Mouse (Mus musculus) liver, embryonic 11.5 days (tissue): ENCODE data around the gene St7. TPM values are rescaled to one million over a fixed set of nuclear protein-coding genes. Genes with fewer than 3 reads are reported as not detected.

Experiments
- ATAC-seq: fragments of 200-750 bp; cut with Nextera tagmentation; replicated peaks from 2 replicates; pipeline ENCODE4 v1.8.0; 2017; ENCODE audit warnings: moderate number of reproducible peaks, mild to moderate bottlenecking, moderate TSS enrichment, moderate library complexity; ENCODE audit not compliant: low FRiP score
- DNase-seq: peaks from one replicate; pipeline ENCODE4 v3.0.0-alpha.2; 2017; ENCODE audit warnings: low spot score
- H3K27ac ChIP-seq: fragments of 300-500 bp; sonication (generic); 2 replicates; pipeline ENCODE4 v1.5.1; 2014; ENCODE audit warnings: mild to moderate bottlenecking, low read depth, low read length, control low read depth
- H3K27me3 ChIP-seq: fragments of 300-500 bp; sonication (generic); replicated peaks from 2 replicates; pipeline ENCODE4 v1.6.1; 2014; ENCODE audit warnings: low read length, mixed read lengths; ENCODE audit not compliant: control insufficient read depth, insufficient read depth
- H3K36me3 ChIP-seq: fragments of 300-500 bp; sonication (generic); 2 replicates; pipeline ENCODE4 v1.6.1; 2014; ENCODE audit warnings: mild to moderate bottlenecking, low read length, moderate library complexity, mixed read lengths; ENCODE audit not compliant: control insufficient read depth, insufficient read depth
- H3K4me1 ChIP-seq: fragments of 300-500 bp; sonication (generic); replicated peaks from 2 replicates; pipeline ENCODE4 v1.6.1; 2014; ENCODE audit warnings: low read length, mixed read lengths; ENCODE audit not compliant: control insufficient read depth, insufficient read depth
- H3K4me2 ChIP-seq: fragments of 300-500 bp; sonication (generic); 2 replicates; pipeline ENCODE4 v1.6.1; 2014; ENCODE audit warnings: mild to moderate bottlenecking, control low read depth, moderate library complexity
- H3K4me3 ChIP-seq: fragments of 300-500 bp; sonication (generic); 2 replicates; pipeline ENCODE4 v1.5.1; 2014; ENCODE audit warnings: low read depth, low read length, control low read depth
- H3K9ac ChIP-seq: fragments of 300-500 bp; sonication (generic); 2 replicates; pipeline ENCODE4 v1.6.1; 2014; ENCODE audit warnings: low read depth, low read length, control low read depth
- H3K9me3 ChIP-seq: fragments of 300-500 bp; sonication (generic); 2 replicates; pipeline ENCODE4 v1.6.1; 2016; ENCODE audit warnings: low read length, inconsistent platforms, mixed read lengths; ENCODE audit not compliant: control insufficient read depth
- WGBS: fragments of 180-500 bp; shearing (Covaris S2); extraction: QIAGEN DNeasy Blood & Tissue Kit; methylation state at CpG from one replicate; pipeline ENCODE4 v1.1.7; 2014; 5-methylcytosine and 5-hydroxymethylcytosine counted together
- polyA plus RNA-seq: library from polyadenylated mRNA; unstranded; fragments of >200 nt; fragmentation: Nextera tagmentation; extraction: Ambion mirVana; gene quantifications from 2 replicates; pipeline ENCODE4 v1.2.1, GENCODE M21; 2014

The St7 gene
- polyA plus RNA-seq, 1 experiment from 2014 or later, result 18.6 TPM

- DNase-seq, result no peak
- H3K9me3 ChIP-seq, result no peaks in the 10 kb centered on the region
- peaks cover 17% of the 10 kb centered on the region for H3K4me1 ChIP-seq
- no peak overlapping the region for H3K4me2 ChIP-seq
- 80% methylated on average over 4 of the region's 4 CpGs for WGBS
- no peak overlapping the region for H3K27ac ChIP-seq
- H3K27me3 ChIP-seq, result no peaks in the 10 kb centered on the region
- no peaks in the 10 kb centered on the region for H3K36me3 ChIP-seq
- no peak overlapping the region for H3K9ac ChIP-seq
- no peak for ATAC-seq
- no peak overlapping the region for H3K4me3 ChIP-seq
Observed at GRCm38 (mm10) chr6:17758568-17758967, 65.8 kb downstream of the St7 start.

GRCm38 (mm10) chr6:17763963-17764659 lies 71.4 kb downstream of the St7 start:
- Histone ChIP-seq H3K27ac (peak overlapping the region; percentile 56; the same call in 1 of the 2 replicates), H3K4me3 (no peak overlapping the region), H3K4me1 (peaks cover 27% of the 10 kb centered on the region), H3K4me2 (peak overlapping the region; percentile 49), H3K9me3 (no peaks in the 10 kb centered on the region), H3K36me3 (no peaks in the 10 kb centered on the region), H3K9ac (no peak overlapping the region), H3K27me3 (no peaks in the 10 kb centered on the region)
- 52% methylated on average over 9 of the region's 9 CpGs for WGBS
- peak; percentile 69 for ATAC-seq
- DNase-seq, result no peak

- ATAC-seq (no peak), DNase-seq (no peak)
- H3K27me3 ChIP-seq, result no peaks in the 10 kb centered on the region
- no peak overlapping the region for H3K27ac ChIP-seq
- no peak overlapping the region for H3K4me3 ChIP-seq
- H3K4me1 ChIP-seq, result peaks cover 27% of the 10 kb centered on the region
- WGBS, result 81% methylated on average over 2 of the region's 2 CpGs
- H3K9me3 ChIP-seq, result no peaks in the 10 kb centered on the region
- H3K36me3 ChIP-seq, result no peaks in the 10 kb centered on the region
- no peak overlapping the region for H3K4me2 ChIP-seq
- no peak overlapping the region for H3K9ac ChIP-seq
Observed at GRCm38 (mm10) chr6:17764660-17764998, 71.9 kb downstream of the St7 start.

GRCm38 (mm10) chr6:17769972-17770644 lies 77.4 kb downstream of the St7 start:
- Histone ChIP-seq H3K27me3 (no peaks in the 10 kb centered on the region), H3K4me1 (peaks cover 10% of the 10 kb centered on the region), H3K27ac (peak overlapping the region; percentile 48), H3K4me2 (no peak overlapping the region; the same call in 1 of the 2 replicates), H3K4me3 (no peak overlapping the region), H3K9ac (0 out of 2 replicates have a peak overlapping the region, but pooled peaks have one; percentile 21), H3K36me3 (no peaks in the 10 kb centered on the region), H3K9me3 (no peaks in the 10 kb centered on the region)
- WGBS, result 77% methylated on average over 9 of the region's 9 CpGs
- DNase-seq, result no peak
- ATAC-seq, result no peak

GRCm38 (mm10) chr6:17770645-17771345 lies 78.1 kb downstream of the St7 start:
- no peak for DNase-seq
- peak overlapping the region; percentile 48 for H3K27ac ChIP-seq
- no peak; the same call in 1 of the 2 replicates for ATAC-seq
- H3K4me3 ChIP-seq, result no peak overlapping the region
- WGBS, result 43% methylated on average over 8 of the region's 8 CpGs
- H3K9me3 ChIP-seq, result no peaks in the 10 kb centered on the region
- H3K4me2 ChIP-seq, result no peak overlapping the region
- H3K4me1 ChIP-seq, result peaks cover 10% of the 10 kb centered on the region
- H3K9ac ChIP-seq, result 0 out of 2 replicates have a peak overlapping the region, but pooled peaks have one; percentile 21
- H3K36me3 ChIP-seq, result no peaks in the 10 kb centered on the region
- H3K27me3 ChIP-seq, result no peaks in the 10 kb centered on the region

- Histone ChIP-seq H3K9me3 (no peaks in the 10 kb centered on the region), H3K27me3 (no peaks in the 10 kb centered on the region), H3K4me2 (no peak overlapping the region), H3K9ac (no peak overlapping the region), H3K27ac (no peak overlapping the region), H3K4me1 (peaks cover 10% of the 10 kb centered on the region), H3K4me3 (no peak overlapping the region), H3K36me3 (no peaks in the 10 kb centered on the region)
- DNase-seq (no peak), ATAC-seq (no peak)
- WGBS, result 83% methylated on average over 1 of the region's 1 CpGs
Observed at GRCm38 (mm10) chr6:17771456-17771855, 78.7 kb downstream of the St7 start.

- Histone ChIP-seq H3K4me3 (no peak overlapping the region), H3K9ac (no peak overlapping the region), H3K9me3 (no peaks in the 10 kb centered on the region), H3K36me3 (no peaks in the 10 kb centered on the region), H3K4me2 (no peak overlapping the region), H3K4me1 (peaks cover 11% of the 10 kb centered on the region), H3K27me3 (no peaks in the 10 kb centered on the region), H3K27ac (0 out of 2 replicates have a peak overlapping the region, but pooled peaks have one; percentile 15)
- DNase-seq, result no peak
- 82% methylated on average over 3 of the region's 3 CpGs for WGBS
- ATAC-seq, result no peak
Observed at GRCm38 (mm10) chr6:17772514-17772913, 79.8 kb downstream of the St7 start.

GRCm38 (mm10) chr6:17776041-17776440 lies 83.3 kb downstream of the St7 start:
- no peak overlapping the region for H3K9ac ChIP-seq
- H3K4me1 ChIP-seq, result peaks cover 9% of the 10 kb centered on the region
- no peaks in the 10 kb centered on the region for H3K36me3 ChIP-seq
- WGBS, result 78% methylated on average over 7 of the region's 7 CpGs
- no peaks in the 10 kb centered on the region for H3K27me3 ChIP-seq
- H3K27ac ChIP-seq, result no peak overlapping the region
- H3K9me3 ChIP-seq, result no peaks in the 10 kb centered on the region
- DNase-seq, result no peak
- no peak overlapping the region for H3K4me2 ChIP-seq
- H3K4me3 ChIP-seq, result no peak overlapping the region
- no peak for ATAC-seq
